Mouse (Mus musculus): Measurements from ENCODE around the gene Obscn. TPM values are rescaled to one million over a fixed set of nuclear protein-coding genes. Genes with fewer than 3 reads are reported as not detected.

The Obscn gene
- polyA plus RNA-seq, 1 experiment = not detected

- Histone ChIP-seq H3K4me1 (ENCODE audit: control insufficient read depth, insufficient read depth, low read length) (no peaks in the 10 kb centered on the region), H3K27ac (ENCODE audit: insufficient read depth, low read length) (no peak overlapping the region), H3K4me3 (ENCODE audit: insufficient read depth, low read length) (no peak overlapping the region)
- TF ChIP-seq CTCF (IDR thresholded peaks at IDR 0.05; ENCODE audit: borderline replicate concordance, insufficient read depth, low read length) = no peak
- TF ChIP-seq POLR2A (IDR thresholded peaks at IDR 0.05; ENCODE audit: low read depth, low read length) = no peak
Measured at GRCm38 (mm10) chr11:59131348-59131919, 4.8 kb downstream of the Obscn start.

GRCm38 (mm10) chr11:59130782-59131181 is 5.4 kb downstream of the Obscn start:
- Histone ChIP-seq H3K27ac (ENCODE audit: insufficient read depth, low read length) (no peak overlapping the region), H3K4me3 (ENCODE audit: insufficient read depth, low read length) (no peak overlapping the region)
- TF ChIP-seq CTCF (IDR thresholded peaks at IDR 0.05; ENCODE audit: borderline replicate concordance, insufficient read depth, low read length) = no peak

GRCm38 (mm10) chr11:59105945-59106344 is 30.3 kb downstream of the Obscn start:
- H3K4me3 ChIP-seq (ENCODE audit: insufficient read depth, low read length) = no peak overlapping the region
- H3K27ac ChIP-seq (ENCODE audit: insufficient read depth, low read length) = no peak overlapping the region
- no peak for TF ChIP-seq POLR2A (IDR thresholded peaks at IDR 0.05; ENCODE audit: low read depth, low read length)
- no peak for TF ChIP-seq CTCF (IDR thresholded peaks at IDR 0.05; ENCODE audit: borderline replicate concordance, insufficient read depth, low read length)
- H3K4me1 ChIP-seq (ENCODE audit: control insufficient read depth, insufficient read depth, low read length) = no peaks in the 10 kb centered on the region

More at GRCm38 (mm10) chr11:59130782-59131181, 5.4 kb downstream of the Obscn start:
- H3K4me1 ChIP-seq (ENCODE audit: control insufficient read depth, insufficient read depth, low read length) = no peaks in the 10 kb centered on the region

- TF ChIP-seq CTCF (IDR thresholded peaks at IDR 0.05; ENCODE audit: borderline replicate concordance, insufficient read depth, low read length) (no peak), POLR2A (IDR thresholded peaks at IDR 0.05; ENCODE audit: low read depth, low read length) (no peak)
- no peaks in the 10 kb centered on the region for H3K4me1 ChIP-seq (ENCODE audit: control insufficient read depth, insufficient read depth, low read length)
Measured at GRCm38 (mm10) chr11:59102324-59102723, 33.9 kb downstream of the Obscn start.

GRCm38 (mm10) chr11:59098339-59098738 is 37.9 kb downstream of the Obscn start:
- TF ChIP-seq CTCF (IDR thresholded peaks at IDR 0.05; ENCODE audit: borderline replicate concordance, insufficient read depth, low read length) (0 out of 2 replicates have a peak, but pooled peaks have one; percentile 6), POLR2A (IDR thresholded peaks at IDR 0.05; ENCODE audit: low read depth, low read length) (no peak)
- no peaks in the 10 kb centered on the region for H3K4me1 ChIP-seq (ENCODE audit: control insufficient read depth, insufficient read depth, low read length)
- H3K4me3 ChIP-seq (ENCODE audit: insufficient read depth, low read length) = no peak overlapping the region
- no peak overlapping the region for H3K27ac ChIP-seq (ENCODE audit: insufficient read depth, low read length)

More at GRCm38 (mm10) chr11:59102324-59102723, 33.9 kb downstream of the Obscn start:
- H3K27ac ChIP-seq (ENCODE audit: insufficient read depth, low read length) = no peak overlapping the region
- no peak overlapping the region for H3K4me3 ChIP-seq (ENCODE audit: insufficient read depth, low read length)

- no peak for TF ChIP-seq CTCF (IDR thresholded peaks at IDR 0.05; ENCODE audit: borderline replicate concordance, insufficient read depth, low read length)
- TF ChIP-seq POLR2A (IDR thresholded peaks at IDR 0.05; ENCODE audit: low read depth, low read length) = no peak
- H3K27ac ChIP-seq (ENCODE audit: insufficient read depth, low read length) = no peak overlapping the region
Measured at GRCm38 (mm10) chr11:59097770-59098169, 38.4 kb downstream of the Obscn start.

GRCm38 (mm10) chr11:59094213-59094612 is 42.0 kb downstream of the Obscn start:
- H3K27ac ChIP-seq (ENCODE audit: insufficient read depth, low read length) = no peak overlapping the region
- no peaks in the 10 kb centered on the region for H3K4me1 ChIP-seq (ENCODE audit: control insufficient read depth, insufficient read depth, low read length)
- no peak overlapping the region for H3K4me3 ChIP-seq (ENCODE audit: insufficient read depth, low read length)
- TF ChIP-seq CTCF (IDR thresholded peaks at IDR 0.05; ENCODE audit: borderline replicate concordance, insufficient read depth, low read length) = no peak
- no peak for TF ChIP-seq POLR2A (IDR thresholded peaks at IDR 0.05; ENCODE audit: low read depth, low read length)

More at GRCm38 (mm10) chr11:59097770-59098169, 38.4 kb downstream of the Obscn start:
- Histone ChIP-seq H3K4me3 (ENCODE audit: insufficient read depth, low read length) (no peak overlapping the region), H3K4me1 (ENCODE audit: control insufficient read depth, insufficient read depth, low read length) (no peaks in the 10 kb centered on the region)

- Histone ChIP-seq H3K4me3 (ENCODE audit: insufficient read depth, low read length) (no peak overlapping the region), H3K4me1 (ENCODE audit: control insufficient read depth, insufficient read depth, low read length) (no peaks in the 10 kb centered on the region), H3K27ac (ENCODE audit: insufficient read depth, low read length) (no peak overlapping the region)
- TF ChIP-seq POLR2A (IDR thresholded peaks at IDR 0.05; ENCODE audit: low read depth, low read length) (no peak), CTCF (IDR thresholded peaks at IDR 0.05; ENCODE audit: borderline replicate concordance, insufficient read depth, low read length) (no peak)
Measured at GRCm38 (mm10) chr11:59087581-59087980, 48.6 kb downstream of the Obscn start.

- no peak for TF ChIP-seq POLR2A (IDR thresholded peaks at IDR 0.05; ENCODE audit: low read depth, low read length)
- TF ChIP-seq CTCF (IDR thresholded peaks at IDR 0.05; ENCODE audit: borderline replicate concordance, insufficient read depth, low read length) = no peak
- H3K4me3 ChIP-seq (ENCODE audit: insufficient read depth, low read length) = no peak overlapping the region
- no peaks in the 10 kb centered on the region for H3K4me1 ChIP-seq (ENCODE audit: control insufficient read depth, insufficient read depth, low read length)
- H3K27ac ChIP-seq (ENCODE audit: insufficient read depth, low read length) = no peak overlapping the region
Measured at GRCm38 (mm10) chr11:59085200-59085599, 51.0 kb downstream of the Obscn start.

GRCm38 (mm10) chr11:59083125-59083524 is 53.1 kb downstream of the Obscn start:
- Histone ChIP-seq H3K4me1 (ENCODE audit: control insufficient read depth, insufficient read depth, low read length) (no peaks in the 10 kb centered on the region), H3K27ac (ENCODE audit: insufficient read depth, low read length) (no peak overlapping the region), H3K4me3 (ENCODE audit: insufficient read depth, low read length) (no peak overlapping the region)
- no peak for TF ChIP-seq CTCF (IDR thresholded peaks at IDR 0.05; ENCODE audit: borderline replicate concordance, insufficient read depth, low read length)
- no peak for TF ChIP-seq POLR2A (IDR thresholded peaks at IDR 0.05; ENCODE audit: low read depth, low read length)

All from embryonic fibroblast, embryonic 13.5 days (primary cell).